Mouse (Mus musculus): ENCODE results near the gene Agfg2. TPM values are rescaled to one million over a fixed set of nuclear protein-coding genes. Genes with fewer than 3 reads are reported as not detected.

Agfg2 gene
- polyA plus RNA-seq, 1 experiment from 2014 or later: 14.1 TPM

DNA sequence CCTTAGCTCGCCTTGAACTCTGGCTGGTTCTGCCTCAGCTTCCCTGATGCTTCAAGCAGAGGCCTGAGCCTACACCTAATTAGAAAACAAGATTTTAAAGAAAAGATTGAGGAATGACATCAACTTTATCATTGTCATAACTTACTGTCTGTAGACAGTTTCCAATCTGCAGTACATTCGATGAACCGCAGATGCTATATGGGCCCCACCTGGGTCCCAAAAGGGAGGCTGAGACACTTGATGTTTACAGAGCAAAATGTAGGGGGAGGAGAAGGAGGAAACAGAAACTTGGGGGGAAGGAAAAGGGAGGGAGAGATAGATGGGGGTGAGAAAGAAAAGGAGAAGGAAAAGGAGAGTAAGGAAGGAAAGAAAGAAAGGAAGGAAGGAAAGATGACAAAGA, 5.4 kb upstream of the Agfg2 start:
- no peak for ATAC-seq (ENCODE audit: insufficient number of reproducible peaks, low FRiP score, low TSS enrichment, low read depth)
- Histone ChIP-seq H3K9ac (ENCODE audit: low read length) (no peak overlapping the region), H3K4me1 (ENCODE audit: control insufficient read depth, insufficient read depth, low read length) (no peaks in the 10 kb centered on the region), H3K4me3 (ENCODE audit: low read depth, low read length) (no peak overlapping the region), H3K4me2 (ENCODE audit: low read depth, severe bottlenecking) (no peak overlapping the region), H3K27me3 (ENCODE audit: control insufficient read depth, insufficient read depth, low read length) (no peaks in the 10 kb centered on the region), H3K36me3 (ENCODE audit: control insufficient read depth, insufficient read depth, low read length) (no peaks in the 10 kb centered on the region), H3K9me3 (ENCODE audit: control insufficient read depth, low read length) (no peaks in the 10 kb centered on the region), H3K27ac (replicated peaks; ENCODE audit: low read depth, low read length) (no peak overlapping the region)
- WGBS: 87% methylated on average over 3 of the region's 3 CpGs
- no peak for DNase-seq (ENCODE audit: low spot score)

DNA sequence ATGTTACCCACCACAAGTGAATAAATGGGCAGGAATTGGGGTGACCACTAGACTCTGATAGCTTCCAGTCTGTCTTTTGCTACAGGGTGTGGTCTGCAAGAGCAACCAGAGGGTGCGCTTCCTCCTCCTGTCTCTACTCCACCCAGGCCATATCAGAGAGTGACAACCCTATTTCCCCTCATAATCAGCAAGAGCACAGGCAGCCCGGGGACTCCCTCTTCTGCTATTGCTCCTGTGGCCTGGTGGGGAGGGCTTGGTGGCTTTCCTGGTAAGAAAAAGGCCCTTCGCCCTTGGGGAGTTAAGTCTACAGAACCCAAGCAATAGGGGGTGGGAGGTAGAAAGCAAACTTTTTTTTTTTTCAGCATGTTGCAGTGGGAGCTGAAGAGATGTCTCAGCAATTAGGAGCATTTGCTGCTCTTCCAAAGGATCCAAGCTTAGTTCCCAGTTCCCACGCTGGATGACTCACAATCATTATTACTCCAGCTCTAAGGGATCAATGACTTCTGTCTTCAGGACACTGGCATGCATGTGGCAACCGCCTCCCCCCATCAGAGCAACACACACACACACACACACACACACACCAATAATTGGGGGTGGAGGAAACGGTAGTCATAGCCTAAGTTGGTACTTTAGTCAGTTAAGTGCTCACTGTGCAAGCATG, 1.7 kb upstream of the Agfg2 start:
- no peak overlapping the region for H3K4me3 ChIP-seq (ENCODE audit: low read depth, low read length)
- no peak overlapping the region for H3K27ac ChIP-seq (replicated peaks; ENCODE audit: low read depth, low read length)
- ATAC-seq (ENCODE audit: insufficient number of reproducible peaks, low FRiP score, low TSS enrichment, low read depth) (no peak), DNase-seq (ENCODE audit: low spot score) (no peak)
- H3K4me1 ChIP-seq (ENCODE audit: control insufficient read depth, insufficient read depth, low read length): 0 out of 2 replicates have a peak, but pooled peaks cover 6% of the 10 kb centered on the region
- no peak overlapping the region for H3K4me2 ChIP-seq (ENCODE audit: low read depth, severe bottlenecking)
- H3K9ac ChIP-seq (ENCODE audit: low read length): no peak overlapping the region
- WGBS: 79% methylated on average over 6 of the region's 6 CpGs
- H3K36me3 ChIP-seq (ENCODE audit: control insufficient read depth, insufficient read depth, low read length): no peaks in the 10 kb centered on the region
- H3K27me3 ChIP-seq (ENCODE audit: control insufficient read depth, insufficient read depth, low read length): no peaks in the 10 kb centered on the region
- H3K9me3 ChIP-seq (ENCODE audit: control insufficient read depth, low read length): no peaks in the 10 kb centered on the region

DNA sequence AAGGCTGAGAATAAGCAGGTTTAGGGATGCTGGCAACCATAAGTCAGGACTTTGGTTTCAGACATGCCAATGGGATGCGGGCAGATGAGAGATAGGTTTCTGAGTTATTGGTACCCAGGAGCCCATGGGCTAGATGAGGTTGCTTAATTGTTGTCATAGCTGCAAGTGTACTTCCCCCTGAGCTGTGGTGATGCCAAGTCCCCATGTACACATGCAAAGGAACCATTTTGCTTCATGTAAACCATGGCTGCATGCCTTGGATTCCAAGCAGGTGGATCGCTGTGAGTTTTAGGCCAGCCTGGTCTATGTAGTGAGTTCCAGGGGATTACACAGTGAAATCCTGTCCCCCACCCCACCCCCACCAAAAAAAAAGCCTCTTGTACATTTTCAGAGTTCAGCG, 1.1 kb upstream of the Agfg2 start:
- DNase-seq (ENCODE audit: low spot score) (no peak), ATAC-seq (ENCODE audit: insufficient number of reproducible peaks, low FRiP score, low TSS enrichment, low read depth) (no peak)
- H3K27me3 ChIP-seq (ENCODE audit: control insufficient read depth, insufficient read depth, low read length): no peaks in the 10 kb centered on the region
- H3K27ac ChIP-seq (replicated peaks; ENCODE audit: low read depth, low read length): no peak overlapping the region
- H3K9ac ChIP-seq (ENCODE audit: low read length): no peak overlapping the region
- H3K4me3 ChIP-seq (ENCODE audit: low read depth, low read length): no peak overlapping the region
- H3K4me1 ChIP-seq (ENCODE audit: control insufficient read depth, insufficient read depth, low read length): 0 out of 2 replicates have a peak, but pooled peaks cover 6% of the 10 kb centered on the region
- H3K4me2 ChIP-seq (ENCODE audit: low read depth, severe bottlenecking): no peak overlapping the region
- WGBS: 95% methylated on average over 3 of the region's 3 CpGs
- no peaks in the 10 kb centered on the region for H3K36me3 ChIP-seq (ENCODE audit: control insufficient read depth, insufficient read depth, low read length)
- H3K9me3 ChIP-seq (ENCODE audit: control insufficient read depth, low read length): no peaks in the 10 kb centered on the region

DNA sequence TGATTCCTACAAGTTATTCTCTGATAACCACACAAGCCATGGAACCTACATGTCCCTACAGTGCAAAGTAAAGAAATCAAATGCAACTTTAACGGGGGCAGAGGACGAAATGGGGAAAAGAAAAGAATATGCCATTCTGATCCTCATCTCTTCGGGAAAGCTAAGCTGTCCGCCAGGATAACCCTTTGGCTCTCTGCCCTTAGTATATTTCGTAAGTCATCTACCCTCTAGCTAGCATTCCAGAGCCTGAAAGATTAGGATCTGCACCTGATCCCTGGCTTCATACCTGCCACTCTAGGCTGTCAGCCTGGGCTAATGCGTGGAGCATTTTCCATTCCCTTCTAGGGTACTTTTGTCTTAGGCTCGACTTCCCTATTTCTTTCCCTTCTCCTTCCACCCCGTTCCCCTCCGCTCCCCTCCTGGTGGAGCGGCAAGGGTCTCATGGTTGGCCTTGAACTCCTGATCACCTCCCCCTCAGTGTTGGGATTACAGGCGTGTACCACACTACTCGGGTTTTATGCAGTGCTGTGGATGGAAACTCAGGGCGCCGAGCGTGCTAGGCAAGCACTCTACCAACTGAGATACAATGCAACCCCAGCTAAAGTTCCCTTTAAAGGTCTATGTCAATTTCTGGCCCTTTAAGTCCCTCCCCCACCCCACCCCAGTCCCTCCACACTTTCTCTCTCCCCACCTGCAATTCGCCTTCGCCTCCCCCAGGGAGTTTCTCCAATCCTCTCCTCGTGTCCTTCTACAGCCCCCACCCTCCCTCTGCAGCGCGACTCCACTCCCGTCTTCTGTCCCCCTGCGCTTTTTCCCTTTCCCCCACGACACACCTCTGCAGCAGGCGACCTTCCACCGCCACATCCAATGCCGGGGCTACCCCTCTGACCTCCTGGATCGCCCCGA, 885 bp downstream of the Agfg2 start:
- Histone ChIP-seq H3K27ac (replicated peaks; ENCODE audit: low read depth, low read length) (no peak overlapping the region), H3K4me3 (ENCODE audit: low read depth, low read length) (peak overlapping the region; percentile 64), H3K36me3 (ENCODE audit: control insufficient read depth, insufficient read depth, low read length) (no peaks in the 10 kb centered on the region), H3K4me1 (ENCODE audit: control insufficient read depth, insufficient read depth, low read length) (0 out of 2 replicates have a peak, but pooled peaks cover 6% of the 10 kb centered on the region), H3K27me3 (ENCODE audit: control insufficient read depth, insufficient read depth, low read length) (no peaks in the 10 kb centered on the region), H3K4me2 (ENCODE audit: low read depth, severe bottlenecking) (peak overlapping the region; percentile 63), H3K9me3 (ENCODE audit: control insufficient read depth, low read length) (no peaks in the 10 kb centered on the region), H3K9ac (ENCODE audit: low read length) (peak overlapping the region; percentile 61)
- 16% methylated on average over 28 of the region's 28 CpGs for WGBS
- ATAC-seq (ENCODE audit: insufficient number of reproducible peaks, low FRiP score, low TSS enrichment, low read depth): no peak
- DNase-seq (ENCODE audit: low spot score): no peak

DNA sequence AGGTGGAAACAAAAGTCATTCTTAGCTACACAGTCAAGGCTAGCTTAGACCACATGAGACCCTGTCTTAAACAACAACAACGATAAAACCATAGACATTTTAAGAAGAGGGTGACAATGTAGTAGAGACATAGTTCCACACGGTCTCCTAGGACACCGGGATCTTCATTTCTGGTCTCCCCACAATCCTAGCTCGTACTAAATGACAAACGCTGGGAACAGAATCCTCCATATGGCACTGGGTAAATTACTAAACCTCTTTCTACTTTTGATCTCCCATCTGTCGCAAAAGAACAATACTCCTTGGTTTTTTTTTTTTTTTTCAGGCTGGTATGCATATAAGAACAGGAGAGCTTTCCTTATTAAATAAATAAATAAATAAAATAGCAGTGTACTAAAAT, 2.0 kb downstream of the Agfg2 start:
- DNase-seq (ENCODE audit: low spot score): no peak
- Histone ChIP-seq H3K27ac (replicated peaks; ENCODE audit: low read depth, low read length) (no peak overlapping the region), H3K4me1 (ENCODE audit: control insufficient read depth, insufficient read depth, low read length) (0 out of 2 replicates have a peak, but pooled peaks cover 6% of the 10 kb centered on the region), H3K4me3 (ENCODE audit: low read depth, low read length) (no peak overlapping the region), H3K36me3 (ENCODE audit: control insufficient read depth, insufficient read depth, low read length) (no peaks in the 10 kb centered on the region), H3K9me3 (ENCODE audit: control insufficient read depth, low read length) (no peaks in the 10 kb centered on the region), H3K9ac (ENCODE audit: low read length) (no peak overlapping the region), H3K4me2 (ENCODE audit: low read depth, severe bottlenecking) (no peak overlapping the region), H3K27me3 (ENCODE audit: control insufficient read depth, insufficient read depth, low read length) (no peaks in the 10 kb centered on the region)
- ATAC-seq (ENCODE audit: insufficient number of reproducible peaks, low FRiP score, low TSS enrichment, low read depth): no peak
- 92% methylated on average over 6 of the region's 6 CpGs for WGBS

DNA sequence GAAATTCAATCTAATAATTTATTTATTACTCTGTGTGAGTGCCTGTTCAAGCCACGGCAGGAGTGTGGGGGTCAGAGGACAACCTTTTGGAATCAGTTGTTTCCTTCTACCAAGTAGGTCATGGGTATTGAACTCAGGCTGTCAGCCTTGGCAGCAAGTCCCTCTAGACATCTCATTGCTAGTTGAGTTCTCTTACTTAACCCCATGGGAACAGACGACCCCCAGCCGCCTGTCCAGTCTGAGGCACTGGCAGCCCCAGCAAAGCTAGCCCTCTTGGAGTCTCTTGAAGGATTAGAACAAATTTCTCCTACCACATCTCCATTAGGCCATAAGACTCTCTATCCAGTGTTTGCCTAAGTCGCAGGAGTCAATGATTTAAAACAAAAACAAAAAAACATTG, 4.8 kb downstream of the Agfg2 start:
- DNase-seq (ENCODE audit: low spot score) (no peak), ATAC-seq (ENCODE audit: insufficient number of reproducible peaks, low FRiP score, low TSS enrichment, low read depth) (no peak)
- H3K4me2 ChIP-seq (ENCODE audit: low read depth, severe bottlenecking): no peak overlapping the region
- H3K36me3 ChIP-seq (ENCODE audit: control insufficient read depth, insufficient read depth, low read length): no peaks in the 10 kb centered on the region; the same call in 1 of the 2 replicates
- no peak overlapping the region for H3K27ac ChIP-seq (replicated peaks; ENCODE audit: low read depth, low read length)
- H3K9me3 ChIP-seq (ENCODE audit: control insufficient read depth, low read length): no peaks in the 10 kb centered on the region
- H3K9ac ChIP-seq (ENCODE audit: low read length): no peak overlapping the region
- H3K4me3 ChIP-seq (ENCODE audit: low read depth, low read length): no peak overlapping the region
- no peaks in the 10 kb centered on the region for H3K27me3 ChIP-seq (ENCODE audit: control insufficient read depth, insufficient read depth, low read length)
- 88% methylated on average over 4 of the region's 4 CpGs for WGBS
- 0 out of 2 replicates have a peak, but pooled peaks cover 6% of the 10 kb centered on the region for H3K4me1 ChIP-seq (ENCODE audit: control insufficient read depth, insufficient read depth, low read length)

DNA sequence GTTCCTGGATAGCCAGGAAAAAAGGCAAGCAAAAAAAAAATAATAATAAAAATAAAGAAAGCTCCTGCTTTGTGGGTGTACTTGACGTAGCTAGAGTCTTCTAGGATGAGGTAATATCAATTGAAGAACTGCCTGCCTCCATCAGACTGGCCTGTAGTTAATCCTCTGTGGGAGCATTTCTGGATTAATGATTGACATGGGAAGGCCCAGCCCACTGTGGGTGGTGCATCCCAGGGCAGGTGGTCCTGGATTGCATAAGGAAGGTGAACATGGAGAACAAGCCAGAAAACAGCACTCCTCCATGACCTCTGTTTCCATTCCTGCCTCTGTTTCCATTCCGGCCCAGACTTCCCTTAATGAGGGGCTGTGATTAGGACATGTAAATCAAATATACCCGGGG, 5.8 kb downstream of the Agfg2 start:
- 0 out of 2 replicates have a peak, but pooled peaks cover 6% of the 10 kb centered on the region for H3K4me1 ChIP-seq (ENCODE audit: control insufficient read depth, insufficient read depth, low read length)
- no peak overlapping the region for H3K27ac ChIP-seq (replicated peaks; ENCODE audit: low read depth, low read length)
- 84% methylated on average over 3 of the region's 3 CpGs for WGBS
- no peak overlapping the region for H3K9ac ChIP-seq (ENCODE audit: low read length)
- no peak for DNase-seq (ENCODE audit: low spot score)
- no peak overlapping the region for H3K4me3 ChIP-seq (ENCODE audit: low read depth, low read length)
- no peaks in the 10 kb centered on the region for H3K9me3 ChIP-seq (ENCODE audit: control insufficient read depth, low read length)
- no peak overlapping the region for H3K4me2 ChIP-seq (ENCODE audit: low read depth, severe bottlenecking)
- no peak for ATAC-seq (ENCODE audit: insufficient number of reproducible peaks, low FRiP score, low TSS enrichment, low read depth)
- H3K36me3 ChIP-seq (ENCODE audit: control insufficient read depth, insufficient read depth, low read length): no peaks in the 10 kb centered on the region; the same call in 1 of the 2 replicates
- no peaks in the 10 kb centered on the region for H3K27me3 ChIP-seq (ENCODE audit: control insufficient read depth, insufficient read depth, low read length)

DNA sequence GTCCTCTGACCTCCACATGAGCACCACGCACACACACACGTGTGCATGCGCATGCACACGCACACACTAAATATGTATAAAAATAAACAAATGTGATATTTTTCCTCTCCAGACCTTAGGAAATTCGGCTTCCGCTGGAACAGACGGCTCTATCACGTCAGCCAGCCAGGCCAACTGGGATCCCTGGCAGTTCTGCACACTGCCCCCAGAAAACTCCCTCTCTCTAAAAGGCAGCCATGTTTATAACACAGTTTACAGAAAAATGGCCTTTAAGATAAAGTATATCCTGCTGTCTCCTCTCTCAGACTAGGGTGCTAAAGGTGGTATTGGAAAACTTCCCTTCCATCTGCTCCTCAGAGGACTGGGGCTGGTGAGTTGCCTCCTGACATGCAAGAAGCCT, 6.7 kb downstream of the Agfg2 start:
- H3K9ac ChIP-seq (ENCODE audit: low read length): no peak overlapping the region
- H3K27ac ChIP-seq (replicated peaks; ENCODE audit: low read depth, low read length): no peak overlapping the region
- no peaks in the 10 kb centered on the region for H3K27me3 ChIP-seq (ENCODE audit: control insufficient read depth, insufficient read depth, low read length)
- WGBS: 96% methylated on average over 8 of the region's 8 CpGs
- ATAC-seq (ENCODE audit: insufficient number of reproducible peaks, low FRiP score, low TSS enrichment, low read depth) (no peak), DNase-seq (ENCODE audit: low spot score) (no peak)
- no peak overlapping the region for H3K4me3 ChIP-seq (ENCODE audit: low read depth, low read length)
- H3K9me3 ChIP-seq (ENCODE audit: control insufficient read depth, low read length): no peaks in the 10 kb centered on the region
- no peak overlapping the region for H3K4me2 ChIP-seq (ENCODE audit: low read depth, severe bottlenecking)
- H3K4me1 ChIP-seq (ENCODE audit: control insufficient read depth, insufficient read depth, low read length): 0 out of 2 replicates have a peak, but pooled peaks cover 2% of the 10 kb centered on the region
- no peaks in the 10 kb centered on the region; the same call in 1 of the 2 replicates for H3K36me3 ChIP-seq (ENCODE audit: control insufficient read depth, insufficient read depth, low read length)

All from limb, embryonic 11.5 days (tissue).